In genomic region chr2:163207315-163207714, GRCm38 (mm10) we compare ENCODE assay signal across 12 mouse cellular contexts. TPM values are rescaled to one million over a fixed set of nuclear protein-coding genes. Genes with fewer than 3 reads are reported as not detected.
DNase-seq lines count a peak whose midpoint lies in the region; ATAC-seq and TF ChIP-seq lines count a peak whose summit lies in the region.
"Had no signal": no experiment of that assay in that cellular context is flagged by ENCODE, and none has a peak within 500 bp of the region (broad histone marks: within the 10 kb centered on the region; RNA-seq: fewer than 3 reads in every experiment).

No protein-coding gene starts in this region.

- 0 out of 2 replicates have a peak, but pooled peaks cover 5% of the 10 kb centered on the region for H3K9me3 ChIP-seq in liver, embryonic 12.5 days (replicated peaks)
- no peaks in the 10 kb centered on the region for H3K9me3 ChIP-seq in ES-E14 (ENCODE audit: control insufficient read depth, insufficient read depth, low read depth, low read length)
- H3K9me3 ChIP-seq: hindbrain, embryonic 15.5 days; limb, embryonic 12.5 days had no signal

- peaks cover 26% of the 10 kb centered on the region for H3K4me1 ChIP-seq in liver, embryonic 12.5 days
- peaks cover 0 to 10% of the 10 kb centered on the region in 2 experiments; a peak in 1 of 4 replicates for H3K4me1 ChIP-seq in ES-E14 (ENCODE audit: control insufficient read depth in 2 of 2, insufficient read depth in 2 of 2, low read length in 2 of 2, poor library complexity in 1 of 2)

- H3K36me3 ChIP-seq in liver, embryonic 12.5 days: no peaks in the 10 kb centered on the region
- no peaks in the 10 kb centered on the region for H3K36me3 ChIP-seq in ES-E14 (ENCODE audit: control insufficient read depth, insufficient read depth, low read length, poor library complexity, severe bottlenecking)
- H3K36me3 ChIP-seq: embryonic facial prominence, embryonic 15.5 days; hindbrain, embryonic 15.5 days; limb, embryonic 12.5 days had no signal

- in situ Hi-C loops in ES-E14 (cut with MboI; ENCODE audit: low sequenced_read_pairs in 2 of 2, unreplicated experiment in 2 of 2): loop anchor here in 1 of 2 experiments (5.0 kb wide), 1 partner anchor 125 kb away; no protein-coding TSS in a partner anchor

- WGBS in liver, embryonic 12.5 days (ENCODE audit: insufficient replicate concordance): 91% methylated on average over 2 of the region's 2 CpGs

- H3K4me2 ChIP-seq in liver, embryonic 12.5 days: no peak overlapping the region
- H3K4me2 ChIP-seq: embryonic facial prominence, embryonic 15.5 days; limb, embryonic 12.5 days had no signal

- ATAC-seq in liver, embryonic 12.5 days: no peak

- peak; percentile 26 to 65 for DNase-seq in cerebellum, postnatal 14 days
- DNase-seq in cerebellum, adult 11 months: no peak
- DNase-seq in liver (peak; percentile 29), ES-E14 (ENCODE audit: low read depth, low spot score) (peak; percentile 52)
- peak; percentile 60 for DNase-seq in retina, embryonic 14.5 days (ENCODE audit: low spot score)
- DNase-seq in neural tube, embryonic 10.5 days (ENCODE audit: extremely low spot score, low spot score): no peak
- no peak for DNase-seq in urinary bladder, postnatal 4 days (ENCODE audit: low spot score in 2 of 2)
- DNase-seq: gastrocnemius, postnatal 36 days had no signal

- H3K4me3 ChIP-seq in liver, embryonic 12.5 days: no peak overlapping the region
- H3K4me3 ChIP-seq in ES-E14 (ENCODE audit: insufficient read depth in 1 of 2, low read depth in 1 of 2, low read length in 2 of 2, poor library complexity in 1 of 2, severe bottlenecking in 1 of 2): no peak overlapping the region
- H3K4me3 ChIP-seq: embryonic facial prominence, embryonic 15.5 days; hindbrain, embryonic 15.5 days; limb, embryonic 12.5 days had no signal

- no peak overlapping the region for H3K27ac ChIP-seq in liver, embryonic 12.5 days
- H3K27ac ChIP-seq in ES-E14 (ENCODE audit: insufficient read depth, low read depth, low read length, poor library complexity, severe bottlenecking): no peak overlapping the region
- H3K27ac ChIP-seq: embryonic facial prominence, embryonic 15.5 days; hindbrain, embryonic 15.5 days; limb, embryonic 12.5 days had no signal

- H3K9ac ChIP-seq in liver, embryonic 12.5 days: no peak overlapping the region
- H3K9ac ChIP-seq in ES-E14 (ENCODE audit: insufficient read depth, low read depth, low read length, poor library complexity, severe bottlenecking): no peak overlapping the region
- H3K9ac ChIP-seq: embryonic facial prominence, embryonic 15.5 days; hindbrain, embryonic 15.5 days; limb, embryonic 12.5 days had no signal

- H3K27me3 ChIP-seq in liver, embryonic 12.5 days (replicated peaks): peaks cover 57% of the 10 kb centered on the region

TF ChIP-seq in ES-E14, 5 proteins besides CTCF, POLR2A, EP300 and RAD21:
- peak; percentile 64; the same call in 1 of the 2 replicates for TF ChIP-seq ZC3H11A (IDR thresholded peaks at IDR 0.05; ENCODE audit: borderline replicate concordance, low read depth, low read length)
- TF ChIP-seq CHD2 (IDR thresholded peaks at IDR 0.05; ENCODE audit: low read depth, low read length): no peak
- no peak for TF ChIP-seq ZNF384 (IDR thresholded peaks at IDR 0.05; ENCODE audit: low read depth, low read length)
- TF ChIP-seq MAFK (IDR thresholded peaks at IDR 0.05; ENCODE audit: insufficient read depth, low read depth, low read length): no peak
- TF ChIP-seq HCFC1 (IDR thresholded peaks at IDR 0.05; ENCODE audit: borderline replicate concordance, insufficient read depth, low read length): no peak

RNA-seq across cellular contexts. Expression of gene Tox2, which starts 4.4 kb away (rescaled TPM):
- 0.99 and 1.2 TPM in 2 replicates for polyA plus RNA-seq in liver, embryonic 12.5 days (2016; fragmentation: Nextera tagmentation; extraction: Ambion mirVana)
- total RNA-seq in ES-E14 (2012; rRNA removed): 0.26 and 0.36 TPM in 2 replicates

Comparison
In these comparisons a context has a peak if more than half of its experiments do, and no peak if none do; other contexts are left out.
1. DNase-seq: peak in cerebellum, postnatal 14 days (2 of 2), liver (single experiment), ES-E14 (single experiment) and retina, embryonic 14.5 days (single experiment); none in cerebellum, adult 11 months (single experiment), neural tube, embryonic 10.5 days (single experiment) and urinary bladder, postnatal 4 days (0 of 2).